Mouse (Mus musculus) midbrain, embryonic 11.5 days (tissue): ENCODE results near the gene Coq8a. TPM values are rescaled to one million over a fixed set of nuclear protein-coding genes. Genes with fewer than 3 reads are reported as not detected.

Experiments used
- ATAC-seq: fragments of 200-750 bp; cut with Nextera tagmentation; 2 replicates; pipeline ENCODE4 v1.8.0; 2017; ENCODE audit warnings: moderate TSS enrichment, moderate library complexity; ENCODE audit not compliant: low FRiP score
- DNase-seq: peaks from one replicate; pipeline ENCODE4 v3.0.0; 2015; ENCODE audit warnings: low spot score; ENCODE audit errors: missing footprints
- H3K27ac ChIP-seq: fragments of 300-500 bp; sonication (generic); 2 replicates; pipeline ENCODE4 v1.5.1; 2014; ENCODE audit warnings: low read depth, low read length
- H3K27me3 ChIP-seq: fragments of 300-500 bp; sonication (generic); 2 replicates; pipeline ENCODE4 v1.6.1; 2014; ENCODE audit warnings: mild to moderate bottlenecking, low read length, moderate library complexity, mixed read lengths; ENCODE audit not compliant: control insufficient read depth, insufficient read depth
- H3K36me3 ChIP-seq: fragments of 300-500 bp; sonication (generic); 2 replicates; pipeline ENCODE4 v1.6.1; 2014; ENCODE audit warnings: mild to moderate bottlenecking, low read length, moderate library complexity, mixed read lengths; ENCODE audit not compliant: control insufficient read depth, insufficient read depth
- H3K4me1 ChIP-seq: fragments of 300-500 bp; sonication (generic); 2 replicates; pipeline ENCODE4 v1.6.1; 2014; ENCODE audit warnings: low read length; ENCODE audit not compliant: control insufficient read depth, insufficient read depth
- H3K4me2 ChIP-seq: fragments of 300-500 bp; sonication (generic); 2 replicates; pipeline ENCODE4 v1.6.1; 2014; ENCODE audit warnings: mild to moderate bottlenecking, moderate library complexity
- H3K4me3 ChIP-seq: fragments of 300-500 bp; sonication (generic); 2 replicates; pipeline ENCODE4 v1.5.1; 2014; ENCODE audit warnings: low read depth, low read length
- H3K9ac ChIP-seq: fragments of 300-500 bp; sonication (generic); 2 replicates; pipeline ENCODE4 v1.6.1; 2014; ENCODE audit warnings: low read length
- H3K9me3 ChIP-seq: fragments of 300-500 bp; sonication (generic); 2 replicates; pipeline ENCODE4 v1.6.1; 2016; ENCODE audit warnings: low read length; ENCODE audit not compliant: control insufficient read depth
- WGBS: fragments of 180-500 bp; shearing (Covaris S2); extraction: QIAGEN DNeasy Blood & Tissue Kit; methylation state at CpG from one replicate; pipeline ENCODE4 v1.1.7; 2014; 5-methylcytosine and 5-hydroxymethylcytosine counted together
- polyA plus RNA-seq: library from polyadenylated mRNA; unstranded; fragments of >200 nt; fragmentation: Nextera tagmentation; extraction: Ambion mirVana; gene quantifications from 2 replicates; pipeline ENCODE4 v1.2.1, GENCODE M21; 2014

Gene Coq8a
- polyA plus RNA-seq: 0.93 and 1.8 TPM in 2 replicates

GRCm38 (mm10) chr1:180198959-180199714 is at the start of gene Coq8a:
Gene Coq8a, minus strand, starts transcription at chr1:180199602.
- no peak within 1 kb of the TSS for H3K27ac ChIP-seq
- no peak within 1 kb of the TSS for H3K9ac ChIP-seq
- ATAC-seq (no peak), DNase-seq (peak; percentile 45)
- H3K4me2 ChIP-seq: no peak within 1 kb of the TSS
- H3K4me1 ChIP-seq: peaks cover 4% of the 10 kb centered on the region; the same call in 1 of the 2 replicates
- H3K27me3 ChIP-seq: no peaks in the 10 kb centered on the region
- 67% methylated on average over 4 of the region's 4 CpGs for WGBS
- H3K9me3 ChIP-seq: no peaks in the 10 kb centered on the region
- no peaks in the 10 kb centered on the region for H3K36me3 ChIP-seq
- no peak within 1 kb of the TSS for H3K4me3 ChIP-seq

- Histone ChIP-seq H3K9ac (no peak overlapping the region), H3K27ac (no peak overlapping the region), H3K4me2 (no peak overlapping the region), H3K27me3 (no peaks in the 10 kb centered on the region), H3K4me1 (peaks cover 8% of the 10 kb centered on the region), H3K4me3 (no peak overlapping the region), H3K9me3 (no peaks in the 10 kb centered on the region), H3K36me3 (no peaks in the 10 kb centered on the region)
- DNase-seq (no peak), ATAC-seq (no peak)
- WGBS: 89% methylated on average over 7 of the region's 7 CpGs
Observed at GRCm38 (mm10) chr1:180248593-180249146, 49.3 kb upstream of the Coq8a start.

- Histone ChIP-seq H3K4me3 (no peak overlapping the region), H3K9me3 (no peaks in the 10 kb centered on the region), H3K4me2 (no peak overlapping the region), H3K27ac (no peak overlapping the region), H3K4me1 (peaks cover 8% of the 10 kb centered on the region), H3K27me3 (no peaks in the 10 kb centered on the region), H3K36me3 (no peaks in the 10 kb centered on the region), H3K9ac (no peak overlapping the region)
- ATAC-seq: no peak
- 86% methylated on average over 7 of the region's 7 CpGs for WGBS
- no peak for DNase-seq
Observed at GRCm38 (mm10) chr1:180247901-180248300, 48.5 kb upstream of the Coq8a start.

GRCm38 (mm10) chr1:180245741-180246507 is 46.5 kb upstream of the Coq8a start:
- DNase-seq: no peak
- Histone ChIP-seq H3K27ac (no peak overlapping the region), H3K4me2 (no peak overlapping the region), H3K4me1 (peaks cover 5% of the 10 kb centered on the region), H3K4me3 (no peak overlapping the region), H3K9me3 (no peaks in the 10 kb centered on the region), H3K27me3 (no peaks in the 10 kb centered on the region), H3K9ac (no peak overlapping the region), H3K36me3 (no peaks in the 10 kb centered on the region)
- 91% methylated on average over 13 of the region's 13 CpGs for WGBS
- no peak for ATAC-seq

GRCm38 (mm10) chr1:180231729-180232128 is 32.3 kb upstream of the Coq8a start:
- Histone ChIP-seq H3K4me2 (no peak overlapping the region), H3K27ac (no peak overlapping the region), H3K4me1 (no peaks in the 10 kb centered on the region), H3K9ac (no peak overlapping the region), H3K4me3 (no peak overlapping the region), H3K36me3 (no peaks in the 10 kb centered on the region), H3K27me3 (no peaks in the 10 kb centered on the region), H3K9me3 (peaks cover 2% of the 10 kb centered on the region; the same call in 1 of the 2 replicates)
- 70% methylated on average over 3 of the region's 3 CpGs for WGBS
- ATAC-seq (no peak), DNase-seq (peak; percentile 70)

- H3K9ac ChIP-seq: no peak overlapping the region
Observed at GRCm38 (mm10) chr1:180230580-180230979, 31.2 kb upstream of the Coq8a start.

GRCm38 (mm10) chr1:180229906-180230305 is 30.5 kb upstream of the Coq8a start:
- 89% methylated on average over 7 of the region's 7 CpGs for WGBS
- H3K27ac ChIP-seq: no peak overlapping the region
- ATAC-seq: no peak

More at GRCm38 (mm10) chr1:180230580-180230979, 31.2 kb upstream of the Coq8a start:
- Histone ChIP-seq H3K27ac (no peak overlapping the region), H3K36me3 (no peaks in the 10 kb centered on the region), H3K4me3 (no peak overlapping the region), H3K9me3 (peaks cover 2% of the 10 kb centered on the region; the same call in 1 of the 2 replicates), H3K27me3 (no peaks in the 10 kb centered on the region), H3K4me2 (no peak overlapping the region), H3K4me1 (peaks cover 3% of the 10 kb centered on the region; the same call in 1 of the 2 replicates)
- ATAC-seq (no peak), DNase-seq (peak; percentile 92)
- WGBS: 37% methylated on average over 2 of the region's 2 CpGs

GRCm38 (mm10) chr1:180228854-180229253 is 29.5 kb upstream of the Coq8a start:
- H3K4me1 ChIP-seq: peaks cover 5% of the 10 kb centered on the region; the same call in 1 of the 2 replicates
- ATAC-seq (no peak), DNase-seq (no peak)
- peaks cover 2% of the 10 kb centered on the region; the same call in 1 of the 2 replicates for H3K9me3 ChIP-seq
- no peak overlapping the region for H3K4me3 ChIP-seq
- H3K4me2 ChIP-seq: no peak overlapping the region
- no peak overlapping the region for H3K27ac ChIP-seq
- H3K36me3 ChIP-seq: no peaks in the 10 kb centered on the region
- WGBS: 87% methylated on average over 12 of the region's 12 CpGs
- no peaks in the 10 kb centered on the region for H3K27me3 ChIP-seq
- no peak overlapping the region for H3K9ac ChIP-seq

More at GRCm38 (mm10) chr1:180229906-180230305, 30.5 kb upstream of the Coq8a start:
- Histone ChIP-seq H3K27me3 (no peaks in the 10 kb centered on the region), H3K4me1 (peaks cover 5% of the 10 kb centered on the region; the same call in 1 of the 2 replicates), H3K36me3 (no peaks in the 10 kb centered on the region), H3K9me3 (peaks cover 2% of the 10 kb centered on the region; the same call in 1 of the 2 replicates), H3K4me2 (no peak overlapping the region), H3K9ac (no peak overlapping the region), H3K4me3 (no peak overlapping the region)
- no peak for DNase-seq
